Mouse (Mus musculus) lung, embryonic 16.5 days (tissue): ENCODE data around the gene Ube2g1. TPM values are rescaled to one million over a fixed set of nuclear protein-coding genes. Genes with fewer than 3 reads are reported as not detected.
"Not testable (repeated sequence)": the region's sequence is repeated elsewhere in the genome, so short reads cannot be mapped to it uniquely, and the experiment has no call there.

Experiments
- ATAC-seq: fragments of 200-750 bp; cut with Nextera tagmentation; 2 replicates; pipeline ENCODE4 v1.8.0; 2017; ENCODE audit warnings: low read depth, mild to moderate bottlenecking, moderate library complexity
- H3K27ac ChIP-seq: fragments of 300-500 bp; sonication (generic); 2 replicates; pipeline ENCODE4 v1.5.1; 2014; ENCODE audit warnings: mild to moderate bottlenecking, control low read depth, low read length
- H3K27me3 ChIP-seq: fragments of 300-500 bp; sonication (generic); 2 replicates; pipeline ENCODE4 v1.6.1; 2014; ENCODE audit warnings: low read depth, low read length, mixed read lengths; ENCODE audit not compliant: control insufficient read depth, insufficient read depth
- H3K36me3 ChIP-seq: fragments of 300-500 bp; sonication (generic); 2 replicates; pipeline ENCODE4 v1.6.1; 2014; ENCODE audit warnings: low read length; ENCODE audit not compliant: control insufficient read depth, insufficient read depth
- H3K4me1 ChIP-seq: fragments of 300-500 bp; sonication (generic); replicated peaks from 2 replicates; pipeline ENCODE4 v1.6.1; 2014; ENCODE audit warnings: low read length, mixed read lengths; ENCODE audit not compliant: control insufficient read depth, insufficient read depth
- H3K4me2 ChIP-seq: fragments of 300-500 bp; sonication (generic); 2 replicates; pipeline ENCODE4 v1.6.1; 2014; ENCODE audit warnings: low read depth, low read length, control low read depth
- H3K4me3 ChIP-seq: fragments of 300-500 bp; sonication (generic); 2 replicates; pipeline ENCODE4 v1.5.1; 2014; ENCODE audit warnings: mild to moderate bottlenecking, low read length, control low read depth
- H3K9ac ChIP-seq: fragments of 300-500 bp; sonication (generic); 2 replicates; pipeline ENCODE4 v1.6.1; 2014; ENCODE audit warnings: low read length, control low read depth
- H3K9me3 ChIP-seq: fragments of 300-500 bp; sonication (generic); 2 replicates; pipeline ENCODE4 v1.6.1; 2016; ENCODE audit warnings: low read length; ENCODE audit not compliant: control insufficient read depth
- WGBS: fragments of 180-500 bp; shearing (Covaris S2); extraction: QIAGEN DNeasy Blood & Tissue Kit; methylation state at CpG from one replicate; pipeline ENCODE4 v1.1.7; 2014; 5-methylcytosine and 5-hydroxymethylcytosine counted together
- polyA plus RNA-seq: library from polyadenylated mRNA; unstranded; fragments of >200 nt; fragmentation: Nextera tagmentation; extraction: Ambion mirVana; gene quantifications from 2 replicates; pipeline ENCODE4 v1.2.1, GENCODE M21; 2015

The Ube2g1 gene
- polyA plus RNA-seq, 1 experiment from 2014 or later, result 67.2 TPM

DNA sequence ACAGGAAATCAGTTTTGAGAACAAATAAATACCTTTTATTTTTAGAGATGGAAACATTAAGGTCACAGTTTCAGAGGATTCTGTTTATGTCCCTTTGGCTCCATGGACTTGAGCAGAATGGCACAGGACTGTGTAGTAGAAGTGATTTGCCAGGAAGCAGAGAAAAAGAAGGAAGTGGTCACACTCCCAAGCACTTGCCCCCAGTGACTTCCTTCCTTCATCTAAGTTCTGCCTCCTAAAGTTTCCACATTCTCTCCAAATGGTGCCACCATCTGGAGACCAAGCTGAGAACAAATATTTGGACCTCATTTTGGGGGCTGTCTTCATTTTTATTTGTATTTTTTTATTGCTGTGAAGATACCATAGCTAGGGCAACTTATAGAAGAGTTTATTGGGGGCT, 90.2 kb downstream of the Ube2g1 start:
- 0 out of 2 replicates have a peak, but pooled peaks cover 1% of the 10 kb centered on the region for H3K4me1 ChIP-seq
- H3K27me3 ChIP-seq, result no peaks in the 10 kb centered on the region
- ATAC-seq, result no peak
- H3K36me3 ChIP-seq, result no peaks in the 10 kb centered on the region; the same call in 1 of the 2 replicates
- no peak overlapping the region for H3K4me2 ChIP-seq
- no peaks in the 10 kb centered on the region for H3K9me3 ChIP-seq
- no peak overlapping the region for H3K9ac ChIP-seq
- H3K27ac ChIP-seq, result no peak overlapping the region
- no peak overlapping the region for H3K4me3 ChIP-seq

DNA sequence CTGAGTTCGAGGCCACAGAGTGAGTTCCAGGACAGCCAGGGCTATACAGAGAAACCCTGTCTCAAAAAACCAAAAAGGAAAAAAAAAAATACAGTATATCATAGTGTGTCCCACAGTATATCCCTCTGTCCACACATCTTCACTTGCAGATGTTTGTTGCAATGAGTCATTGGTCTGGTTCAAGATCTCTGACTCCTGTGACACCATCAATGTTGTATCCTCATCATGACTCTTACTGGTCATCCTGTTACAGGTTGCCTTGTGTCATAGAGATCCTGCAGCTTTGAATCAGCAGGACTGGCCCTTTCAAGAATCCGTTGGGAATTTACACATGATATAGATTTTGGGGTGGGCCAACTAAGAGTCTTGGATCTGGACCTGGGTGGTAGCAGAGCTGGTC, 98.0 kb downstream of the Ube2g1 start:
- H3K4me3 ChIP-seq, H3K36me3 ChIP-seq, H3K27me3 ChIP-seq, H3K27ac ChIP-seq, H3K4me1 ChIP-seq, H3K9ac ChIP-seq, H3K9me3 ChIP-seq, ATAC-seq, H3K4me2 ChIP-seq: not testable (repeated sequence)
- 82% methylated on average over 2 of the region's 2 CpGs for WGBS

DNA sequence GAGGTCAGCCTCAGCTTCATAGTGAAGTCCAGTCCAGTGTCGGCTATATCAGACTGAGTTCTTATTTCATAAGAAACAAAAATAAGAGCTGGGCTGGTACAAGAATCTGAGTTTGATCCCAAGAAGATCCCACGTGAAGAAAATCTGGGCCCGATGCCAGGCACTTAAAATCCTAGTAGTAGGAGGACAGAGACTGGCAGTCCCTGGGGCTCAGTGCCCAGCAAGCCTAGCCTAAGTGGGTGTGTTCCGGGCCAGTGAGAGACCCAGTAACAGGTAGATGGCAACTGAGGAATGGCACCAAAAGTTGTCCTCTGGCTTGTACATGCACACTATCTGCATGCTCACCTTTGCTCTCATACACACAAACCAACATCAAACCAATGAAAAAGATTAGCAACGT, 105.6 kb downstream of the Ube2g1 start:
- H3K36me3 ChIP-seq, result peaks cover 13% of the 10 kb centered on the region
- H3K4me2 ChIP-seq, result no peak overlapping the region
- H3K9me3 ChIP-seq, result no peaks in the 10 kb centered on the region; the same call in 1 of the 2 replicates
- no peak overlapping the region for H3K27ac ChIP-seq
- H3K4me3 ChIP-seq, result no peak overlapping the region
- no peaks in the 10 kb centered on the region for H3K27me3 ChIP-seq
- WGBS, result 77% methylated on average over 5 of the region's 5 CpGs
- no peak for ATAC-seq
- no peaks in the 10 kb centered on the region for H3K4me1 ChIP-seq
- H3K9ac ChIP-seq, result no peak overlapping the region

DNA sequence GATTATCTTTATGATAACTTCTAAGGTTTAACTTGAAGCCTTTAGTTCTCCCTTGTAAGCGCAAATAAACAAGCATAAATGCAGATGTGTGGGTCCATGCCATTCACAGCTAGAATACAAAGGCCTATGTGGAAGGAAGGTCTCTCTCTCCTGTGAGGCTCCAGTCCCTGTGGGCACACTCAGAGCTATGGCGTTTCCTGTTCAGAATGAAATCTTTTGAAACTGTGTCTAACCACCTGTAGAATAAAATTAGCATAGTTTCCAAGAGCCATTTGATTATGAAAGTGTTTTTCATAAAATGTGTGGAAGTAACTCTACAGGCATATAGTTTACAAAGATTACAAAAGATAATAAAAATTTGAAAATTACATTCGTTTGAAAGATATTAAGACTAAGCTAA, 111.1 kb downstream of the Ube2g1 start:
- Histone ChIP-seq H3K27me3 (no peaks in the 10 kb centered on the region), H3K4me3 (no peak overlapping the region), H3K9me3 (no peaks in the 10 kb centered on the region), H3K4me1 (no peaks in the 10 kb centered on the region), H3K36me3 (peaks cover 5% of the 10 kb centered on the region), H3K27ac (no peak overlapping the region), H3K9ac (no peak overlapping the region), H3K4me2 (no peak overlapping the region)
- ATAC-seq, result no peak
- 90% methylated on average over 3 of the region's 3 CpGs for WGBS

DNA sequence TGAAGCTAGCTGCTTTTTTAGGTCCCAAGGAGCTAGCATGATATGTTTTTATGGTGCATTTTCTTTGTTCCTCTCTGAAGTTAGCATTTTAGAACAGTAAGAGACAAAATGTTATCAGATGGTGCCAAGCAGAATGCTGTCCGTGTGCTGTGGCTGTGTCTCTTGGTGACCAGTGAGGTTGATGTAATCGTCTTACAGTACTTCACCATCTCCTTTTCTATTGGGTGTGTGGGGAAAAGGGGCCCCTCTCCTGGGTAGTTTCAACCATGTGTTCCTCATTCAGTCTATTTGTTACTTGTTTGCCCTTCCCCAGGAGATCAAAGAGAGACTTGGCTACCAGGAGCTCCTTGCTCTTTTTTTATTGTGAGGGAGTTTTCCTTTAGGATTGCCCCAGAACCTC, 116.1 kb downstream of the Ube2g1 start:
- 72% methylated on average over 2 of the region's 2 CpGs for WGBS
- H3K4me1 ChIP-seq, result no peaks in the 10 kb centered on the region

DNA sequence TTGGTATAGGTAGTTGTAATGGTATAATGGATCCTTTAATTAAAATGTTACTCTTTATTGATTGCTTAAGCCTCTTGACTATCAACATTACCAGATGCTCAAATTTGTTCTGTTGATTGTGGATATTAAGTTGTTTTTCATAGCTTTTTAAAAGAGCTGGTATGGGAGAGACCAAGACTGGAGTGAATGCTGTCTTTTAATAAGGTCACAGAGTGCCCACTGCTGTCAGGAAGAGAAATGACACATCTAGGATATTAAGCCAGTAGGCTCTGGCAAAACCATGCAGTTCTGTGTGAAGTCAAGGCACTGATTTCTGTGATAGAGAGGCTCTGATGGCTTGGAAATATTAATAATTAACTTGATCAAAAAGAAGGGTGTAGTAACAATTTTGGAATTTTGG, 116.8 kb downstream of the Ube2g1 start:
- no peak for ATAC-seq
- Histone ChIP-seq H3K27me3 (no peaks in the 10 kb centered on the region), H3K4me1 (no peaks in the 10 kb centered on the region), H3K9me3 (no peaks in the 10 kb centered on the region), H3K4me3 (no peak overlapping the region), H3K27ac (no peak overlapping the region), H3K9ac (no peak overlapping the region), H3K4me2 (no peak overlapping the region), H3K36me3 (peaks cover 9% of the 10 kb centered on the region)

More for the DNA sequence above, 116.1 kb downstream of the Ube2g1 start:
- Histone ChIP-seq H3K36me3 (peaks cover 6% of the 10 kb centered on the region), H3K27me3 (no peaks in the 10 kb centered on the region), H3K9me3 (no peaks in the 10 kb centered on the region), H3K4me2 (no peak overlapping the region), H3K4me3 (no peak overlapping the region), H3K9ac (no peak overlapping the region), H3K27ac (no peak overlapping the region)
- ATAC-seq, result no peak

DNA sequence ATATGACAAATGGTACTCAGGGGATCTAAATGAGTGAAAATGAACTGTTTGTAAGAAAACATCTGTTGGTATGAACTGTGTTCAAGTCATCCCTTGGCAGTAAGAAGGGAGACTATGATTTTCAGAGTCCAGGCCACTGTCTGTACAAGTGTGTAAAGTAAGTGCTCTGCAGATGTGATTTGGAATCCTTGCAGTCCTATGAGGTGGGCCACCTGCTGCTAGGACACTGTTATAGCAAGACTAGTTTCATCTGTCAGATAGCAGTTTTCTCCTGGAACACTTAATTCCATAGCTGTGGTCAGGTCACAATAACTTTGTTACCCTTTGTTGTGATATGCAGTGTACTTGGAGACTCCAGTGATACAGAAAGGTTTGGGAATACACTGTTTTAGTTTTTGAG, 118.9 kb downstream of the Ube2g1 start:
- Histone ChIP-seq H3K9me3 (no peaks in the 10 kb centered on the region), H3K36me3 (peaks cover 20% of the 10 kb centered on the region), H3K27ac (no peak overlapping the region), H3K27me3 (no peaks in the 10 kb centered on the region), H3K4me2 (no peak overlapping the region), H3K4me1 (no peaks in the 10 kb centered on the region), H3K9ac (no peak overlapping the region), H3K4me3 (no peak overlapping the region)
- ATAC-seq, result no peak

DNA sequence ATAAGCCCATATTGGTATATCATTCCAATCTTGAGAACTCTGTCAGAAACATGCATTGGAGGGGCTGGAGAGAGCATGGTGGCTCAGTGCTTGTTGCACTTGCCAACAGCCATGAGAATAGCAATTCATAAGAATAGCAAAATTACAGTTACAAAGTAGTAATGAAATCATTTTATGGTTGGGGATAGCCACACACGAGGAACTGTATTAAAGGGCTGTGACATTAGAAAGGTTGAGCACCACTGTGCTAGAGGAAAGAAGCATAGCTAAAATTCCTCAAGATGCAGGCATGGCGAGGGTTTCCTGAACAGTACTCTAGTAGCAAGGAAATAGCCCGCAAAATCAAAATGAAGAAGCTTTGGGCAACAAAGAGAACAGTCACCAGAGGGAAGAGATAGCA, 126.7 kb downstream of the Ube2g1 start:
- no peaks in the 10 kb centered on the region for H3K27me3 ChIP-seq
- H3K4me2 ChIP-seq, result no peak overlapping the region
- peaks cover 28% of the 10 kb centered on the region for H3K36me3 ChIP-seq
- 90% methylated on average over 3 of the region's 3 CpGs for WGBS
- H3K27ac ChIP-seq, result no peak overlapping the region
- no peak overlapping the region for H3K4me3 ChIP-seq
- ATAC-seq, result no peak
- H3K4me1 ChIP-seq, result no peaks in the 10 kb centered on the region; the same call in 1 of the 2 replicates
- no peaks in the 10 kb centered on the region for H3K9me3 ChIP-seq
- H3K9ac ChIP-seq, result no peak overlapping the region

DNA sequence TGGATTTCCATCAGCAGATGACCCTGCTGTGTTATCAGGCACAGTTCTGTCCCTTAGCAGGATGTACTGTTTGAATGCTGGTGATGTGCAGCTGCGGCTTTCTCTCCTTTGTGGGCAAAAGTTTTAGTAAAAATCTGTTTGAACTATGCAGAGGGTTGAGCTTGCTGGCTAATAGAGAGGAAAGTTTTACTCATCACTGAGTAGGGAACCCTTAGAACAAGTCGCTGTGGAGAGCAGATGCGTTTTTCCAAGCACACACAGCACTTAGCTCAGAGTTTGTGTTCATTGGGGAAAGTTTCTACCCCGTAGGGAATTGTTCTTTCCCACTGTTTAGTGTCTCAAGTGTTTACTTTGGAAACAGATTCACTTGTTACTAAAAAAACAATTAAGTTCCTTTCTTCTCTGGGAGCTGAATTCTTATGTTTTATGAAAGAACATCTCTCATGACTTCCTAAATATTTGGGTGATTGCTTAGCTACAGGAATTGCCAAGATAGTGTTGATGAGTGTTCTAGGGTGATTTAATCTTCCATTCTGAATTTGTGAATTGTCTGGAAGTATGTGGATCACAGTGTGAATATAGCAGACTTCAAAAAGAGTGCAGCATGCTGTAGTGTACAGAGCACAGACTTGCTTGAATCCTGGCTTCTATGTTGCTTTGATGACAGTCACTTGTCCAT, 127.9 kb downstream of the Ube2g1 start:
- Histone ChIP-seq H3K27me3 (no peaks in the 10 kb centered on the region), H3K4me3 (no peak overlapping the region), H3K4me1 (no peaks in the 10 kb centered on the region; the same call in 1 of the 2 replicates), H3K4me2 (no peak overlapping the region), H3K9me3 (no peaks in the 10 kb centered on the region), H3K9ac (no peak overlapping the region), H3K36me3 (peaks cover 23% of the 10 kb centered on the region), H3K27ac (no peak overlapping the region)
- WGBS, result 74% methylated on average over 4 of the region's 4 CpGs
- no peak for ATAC-seq

DNA sequence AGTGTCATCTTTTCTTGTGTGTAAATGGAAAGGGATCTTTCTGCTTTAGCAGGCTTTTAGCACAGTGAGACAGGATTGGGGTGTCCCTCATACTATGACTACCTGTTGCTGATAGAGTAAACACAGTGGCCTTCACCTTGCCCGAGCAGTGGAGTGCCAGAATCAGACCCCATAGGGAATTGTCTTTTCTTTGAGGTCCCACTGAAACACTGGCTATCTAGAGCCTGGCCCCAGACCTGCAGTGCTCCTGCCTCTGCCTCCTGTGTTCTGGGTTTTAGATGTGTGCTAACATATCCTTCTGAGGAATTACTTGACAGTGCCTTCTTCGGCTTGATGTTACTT, 128.4 kb downstream of the Ube2g1 start:
- peaks cover 27% of the 10 kb centered on the region for H3K36me3 ChIP-seq
- H3K27me3 ChIP-seq, result no peaks in the 10 kb centered on the region
- no peaks in the 10 kb centered on the region; the same call in 1 of the 2 replicates for H3K4me1 ChIP-seq
- no peak overlapping the region for H3K4me3 ChIP-seq
- H3K4me2 ChIP-seq, result no peak overlapping the region
- H3K9me3 ChIP-seq, result no peaks in the 10 kb centered on the region
- ATAC-seq, result no peak
- H3K9ac ChIP-seq, result no peak overlapping the region
- no peak overlapping the region for H3K27ac ChIP-seq
- 75% methylated on average over 2 of the region's 2 CpGs for WGBS
